Mouse (Mus musculus): ENCODE results near the gene Map2k5.

GRCm38 (mm10) chr9:63302511-63302910 is 75.2 kb downstream of the Map2k5 start:
- no peak for TF ChIP-seq POLR2A (IDR thresholded peaks at IDR 0.05; ENCODE audit: extremely low read depth, insufficient read depth, low read length)
- TF ChIP-seq CTCF (IDR thresholded peaks at IDR 0.05; ENCODE audit: extremely low read depth, insufficient read depth, low read length) = no peak

Data from cortical plate, adult 2 months (tissue).